In genomic region chr19:29598981-29599380, GRCm38 (mm10) we compare ENCODE assay signal across 16 mouse cellular contexts.
"Had no signal": no experiment of that assay in that cellular context is flagged by ENCODE, and none has a peak within 500 bp of the region (broad histone marks: within the 10 kb centered on the region; RNA-seq: fewer than 3 reads in every experiment).

No protein-coding gene starts in this region.

- H3K9me3 ChIP-seq: midbrain, embryonic 10.5 days; midbrain, embryonic 12.5 days; neural tube, embryonic 13.5 days had no signal

- H3K27ac ChIP-seq: midbrain, embryonic 10.5 days; midbrain, embryonic 12.5 days; neural tube, embryonic 13.5 days had no signal

- H3K9ac ChIP-seq: lung, embryonic 14.5 days; midbrain, embryonic 12.5 days; neural tube, embryonic 13.5 days had no signal

- H3K4me1 ChIP-seq: midbrain, embryonic 10.5 days; midbrain, embryonic 12.5 days; neural tube, embryonic 13.5 days had no signal

- H3K4me3 ChIP-seq: midbrain, embryonic 10.5 days; midbrain, embryonic 12.5 days; myocyte; neural tube, embryonic 13.5 days had no signal

- H3K4me2 ChIP-seq: lung, embryonic 14.5 days; midbrain, embryonic 12.5 days; neural tube, embryonic 13.5 days had no signal

- ATAC-seq: midbrain, embryonic 16.5 days had no signal

- H3K27me3 ChIP-seq: midbrain, embryonic 12.5 days; neural tube, embryonic 13.5 days had no signal

- DNase-seq: lung, adult 18-20 months; lung, embryonic 14.5 days; lung, postnatal 10 days; lung, postnatal 4 days; midbrain, embryonic 14.5 days; right cerebral cortex, postnatal 25 days; right cerebral cortex, postnatal 4 days; spleen, adult 18-20 months; thymus, adult 18-20 months; thymus, postnatal 14 days; thymus, postnatal 36 days had no signal
